Mouse (Mus musculus) activated CD4-positive, CD25-positive, alpha-beta regulatory T cell, adult 4 months (primary cell): Measurements from ENCODE around the gene Mllt10. TPM values are rescaled to one million over a fixed set of nuclear protein-coding genes. Genes with fewer than 3 reads are reported as not detected.
A peak's percentile ranks its signal among the peaks of the same experiment; 100 is the strongest.
"Not testable (repeated sequence)": the region's sequence is repeated elsewhere in the genome, so short reads cannot be mapped to it uniquely, and the experiment has no call there.

Experiments
- ATAC-seq: one replicate; pipeline ENCODE4 v1.8.0; 2017
- polyA plus RNA-seq, 2 experiments: library from polyadenylated mRNA; unstranded; fragments of 100-300 nt; shearing (Covaris generic); gene quantifications; one replicate each; pipeline ENCODE4 v1.2.1; 2017

Mllt10 gene
- polyA plus RNA-seq, 2 experiments from 2014 or later, result 34.0 to 36.9 TPM

GRCm38 (mm10) chr2:18051831-18052170 lies 3.2 kb upstream of the Mllt10 start:
- ATAC-seq, result no peak

- ATAC-seq, result no peak
These were observed 2.5 kb upstream of the Mllt10 start for GRCm38 (mm10) chr2:18052581-18052980.

GRCm38 (mm10) chr2:18053243-18053950 lies 1.6 kb upstream of the Mllt10 start:
- ATAC-seq, result no peak

- no peak for ATAC-seq
These were observed 996 bp upstream of the Mllt10 start for GRCm38 (mm10) chr2:18053951-18054530.

- peak; percentile 66 for ATAC-seq
These were observed 1.1 kb downstream of the Mllt10 start for GRCm38 (mm10) chr2:18055929-18056785.

GRCm38 (mm10) chr2:18056786-18057255 lies 1.8 kb downstream of the Mllt10 start:
- peak; percentile 81 for ATAC-seq

GRCm38 (mm10) chr2:18057336-18058145 lies 2.5 kb downstream of the Mllt10 start:
- peak; percentile 29 for ATAC-seq

GRCm38 (mm10) chr2:18058146-18058708 lies 3.2 kb downstream of the Mllt10 start:
- ATAC-seq, result no peak

- no peak for ATAC-seq
These were observed 4.0 kb downstream of the Mllt10 start for GRCm38 (mm10) chr2:18059063-18059462.

GRCm38 (mm10) chr2:18059891-18060290 lies 4.9 kb downstream of the Mllt10 start:
- no peak for ATAC-seq

GRCm38 (mm10) chr2:18060396-18060795 lies 5.4 kb downstream of the Mllt10 start:
- no peak for ATAC-seq

GRCm38 (mm10) chr2:18063763-18064251 lies 8.8 kb downstream of the Mllt10 start:
- ATAC-seq, result peak; percentile 31

GRCm38 (mm10) chr2:18064356-18064858 lies 9.4 kb downstream of the Mllt10 start:
- peak; percentile 82 for ATAC-seq

GRCm38 (mm10) chr2:18064941-18065707 lies 10.1 kb downstream of the Mllt10 start:
- peak; percentile 33 for ATAC-seq

- ATAC-seq, result no peak
These were observed 10.6 kb downstream of the Mllt10 start for GRCm38 (mm10) chr2:18065708-18066030.

GRCm38 (mm10) chr2:18066436-18066835 lies 11.4 kb downstream of the Mllt10 start:
- no peak for ATAC-seq

- no peak for ATAC-seq
These were observed 13.2 kb downstream of the Mllt10 start for GRCm38 (mm10) chr2:18068071-18068796.

GRCm38 (mm10) chr2:18071947-18072346 lies 16.9 kb downstream of the Mllt10 start:
- ATAC-seq, result no peak

GRCm38 (mm10) chr2:18080182-18080860 lies 25.3 kb downstream of the Mllt10 start:
- ATAC-seq, result no peak

GRCm38 (mm10) chr2:18087695-18088094 lies 32.7 kb downstream of the Mllt10 start:
- not testable (repeated sequence) for ATAC-seq
